Comparison of ENCODE assay signal across 19 mouse cellular contexts in genomic region chr4:82608768-82609610, GRCm38 (mm10).
DNase-seq lines count a peak whose midpoint lies in the region; ATAC-seq and TF ChIP-seq lines count a peak whose summit lies in the region.
"Had no signal": no experiment of that assay in that cellular context is flagged by ENCODE, and none has a peak within 500 bp of the region (broad histone marks: within the 10 kb centered on the region; RNA-seq: fewer than 3 reads in every experiment).

No protein-coding gene starts in this region.

- H3K4me3 ChIP-seq in kidney, adult 2 months (ENCODE audit: insufficient read depth, low read depth, low read length): no peak overlapping the region
- no peak overlapping the region for H3K4me3 ChIP-seq in lung, embryonic 15.5 days
- no peak overlapping the region for H3K4me3 ChIP-seq in embryonic facial prominence, embryonic 14.5 days (ENCODE audit: low read depth, low read length)
- H3K4me3 ChIP-seq in myocyte: no peak overlapping the region
- H3K4me3 ChIP-seq: embryonic facial prominence, embryonic 13.5 days; limb, embryonic 10.5 days had no signal

- no peak overlapping the region for H3K27ac ChIP-seq in kidney, adult 2 months (ENCODE audit: insufficient read depth, low read depth, low read length)
- peak overlapping the region; percentile 54 for H3K27ac ChIP-seq in lung, embryonic 15.5 days
- no peak overlapping the region for H3K27ac ChIP-seq in embryonic facial prominence, embryonic 14.5 days (replicated peaks; ENCODE audit: low read depth, low read length)
- H3K27ac ChIP-seq: embryonic facial prominence, embryonic 13.5 days; limb, embryonic 10.5 days had no signal

- WGBS in kidney, adult 2 months: 39% methylated on average over 9 of the region's 9 CpGs
- WGBS in lung, embryonic 15.5 days: 55% methylated on average over 9 of the region's 9 CpGs
- 43% methylated on average over 9 of the region's 9 CpGs for WGBS in embryonic facial prominence, embryonic 14.5 days

- H3K36me3 ChIP-seq in kidney, adult 2 months (ENCODE audit: control insufficient read depth, insufficient read depth, low read length): no peaks in the 10 kb centered on the region
- no peaks in the 10 kb centered on the region for H3K36me3 ChIP-seq in lung, embryonic 15.5 days
- H3K36me3 ChIP-seq in embryonic facial prominence, embryonic 14.5 days (ENCODE audit: control insufficient read depth, insufficient read depth, low read length): no peaks in the 10 kb centered on the region
- no peaks in the 10 kb centered on the region for H3K36me3 ChIP-seq in myocyte (ENCODE audit: control insufficient read depth, insufficient read depth)
- H3K36me3 ChIP-seq: embryonic facial prominence, embryonic 13.5 days; limb, embryonic 10.5 days had no signal

- no peak for ATAC-seq in lung, embryonic 15.5 days (ENCODE audit: borderline replicate concordance, extremely low read depth, low FRiP score, low TSS enrichment)
- no peak for ATAC-seq in embryonic facial prominence, embryonic 14.5 days (ENCODE audit: low read depth)
- ATAC-seq: activated CD4-positive, CD25-positive, alpha-beta regulatory T cell, adult 4 months; forebrain, postnatal 0 days; liver, postnatal 0 days; midbrain, embryonic 16.5 days had no signal

- no peaks in the 10 kb centered on the region for H3K4me1 ChIP-seq in kidney, adult 2 months (ENCODE audit: control insufficient read depth, insufficient read depth, low read length)
- peaks cover 22% of the 10 kb centered on the region for H3K4me1 ChIP-seq in lung, embryonic 15.5 days
- peaks cover 30% of the 10 kb centered on the region for H3K4me1 ChIP-seq in embryonic facial prominence, embryonic 14.5 days (ENCODE audit: control insufficient read depth, insufficient read depth, low read length)

- H3K27me3 ChIP-seq in kidney, adult 2 months (replicated peaks; ENCODE audit: control insufficient read depth, insufficient read depth, low read length): no peaks in the 10 kb centered on the region
- no peaks in the 10 kb centered on the region for H3K27me3 ChIP-seq in lung, embryonic 15.5 days
- H3K27me3 ChIP-seq in embryonic facial prominence, embryonic 14.5 days (replicated peaks; ENCODE audit: control insufficient read depth, insufficient read depth, low read length): no peaks in the 10 kb centered on the region
- H3K27me3 ChIP-seq in myocyte (ENCODE audit: control insufficient read depth, insufficient read depth, insufficient read length): no peaks in the 10 kb centered on the region
- H3K27me3 ChIP-seq: embryonic facial prominence, embryonic 13.5 days had no signal

- peak; percentile 25 for DNase-seq in kidney, adult 2 months
- no peak for DNase-seq in kidney, postnatal 10 days
- no peak for DNase-seq in lung, adult 18-20 months
- DNase-seq in embryonic facial prominence, embryonic 14.5 days (ENCODE audit: low spot score): peak; percentile 77
- no peak for DNase-seq in layer of hippocampus, postnatal 36 days
- DNase-seq: adrenal gland, postnatal 10 days; cerebellum, adult 9-11 months; forebrain, postnatal 0 days; kidney, adult 11 months; layer of hippocampus, adult 9-11 months; liver, postnatal 0 days; retina, postnatal 1 day; right cerebral cortex, postnatal 4 days had no signal

- no peak overlapping the region for H3K9ac ChIP-seq in lung, embryonic 15.5 days
- H3K9ac ChIP-seq in embryonic facial prominence, embryonic 14.5 days (ENCODE audit: low read depth, low read length): no peak overlapping the region
- H3K9ac ChIP-seq: embryonic facial prominence, embryonic 13.5 days; forebrain, postnatal 0 days; liver, postnatal 0 days had no signal

- H3K4me2 ChIP-seq in lung, embryonic 15.5 days: no peak overlapping the region
- no peak overlapping the region for H3K4me2 ChIP-seq in embryonic facial prominence, embryonic 14.5 days (ENCODE audit: low read depth, low read length)
- H3K4me2 ChIP-seq in myocyte (ENCODE audit: low read depth): peak overlapping the region; percentile 48
- H3K4me2 ChIP-seq: embryonic facial prominence, embryonic 13.5 days had no signal

- H3ac ChIP-seq in myocyte (ENCODE audit: control insufficient read depth, insufficient read length): no peak overlapping the region

- H3K9me3 ChIP-seq in lung, embryonic 15.5 days: no peaks in the 10 kb centered on the region
- no peaks in the 10 kb centered on the region for H3K9me3 ChIP-seq in embryonic facial prominence, embryonic 14.5 days (ENCODE audit: control insufficient read depth, low read length)
- H3K9me3 ChIP-seq: embryonic facial prominence, embryonic 13.5 days; limb, embryonic 10.5 days had no signal

- no peak for TF ChIP-seq POLR2A in kidney, adult 2 months (IDR thresholded peaks at IDR 0.05; ENCODE audit: low read depth, low read length)
- TF ChIP-seq POLR2A in myocyte (IDR thresholded peaks at IDR 0.05; ENCODE audit: insufficient read length, low read depth): no peak

- H3K79me2 ChIP-seq in myocyte (ENCODE audit: control insufficient read depth, insufficient read depth): no peaks in the 10 kb centered on the region

- TF ChIP-seq CTCF in kidney, adult 2 months (conservative IDR thresholded peaks at IDR 0.05; ENCODE audit: insufficient read depth, insufficient read length, low read depth, low read length): no peak

TF ChIP-seq in myocyte, 11 proteins besides CTCF, POLR2A, EP300 and RAD21:
- TF ChIP-seq MYOG (IDR thresholded peaks at IDR 0.05; ENCODE audit: control insufficient read depth in 1 of 3, insufficient read depth in 1 of 3, insufficient read length in 2 of 3, low read depth in 2 of 3) (no peak), TCF3 (IDR thresholded peaks at IDR 0.05; ENCODE audit: insufficient read length, low read depth) (no peak), REST (IDR thresholded peaks at IDR 0.05; ENCODE audit: insufficient read depth, insufficient read length) (no peak), SRF (IDR thresholded peaks at IDR 0.05; ENCODE audit: control insufficient read depth, insufficient read length, low read depth) (no peak), POLR2AphosphoS2 (IDR thresholded peaks at IDR 0.05; ENCODE audit: insufficient read length, low read depth) (no peak), MAX (IDR thresholded peaks at IDR 0.05; ENCODE audit: low read depth) (no peak), MYOD1 (IDR thresholded peaks at IDR 0.05; ENCODE audit: control insufficient read depth in 1 of 3, insufficient read length in 2 of 3, low read depth in 2 of 3) (no peak), TCF12 (IDR thresholded peaks at IDR 0.05; ENCODE audit: insufficient read depth, poor library complexity, severe bottlenecking) (no peak), CEBPB (IDR thresholded peaks at IDR 0.05; ENCODE audit: insufficient read depth, poor library complexity, severe bottlenecking) (no peak), USF1 (IDR thresholded peaks at IDR 0.05; ENCODE audit: low read depth) (no peak), E2F4 (IDR thresholded peaks at IDR 0.05; ENCODE audit: insufficient read depth) (no peak)

Comparison
In these comparisons a context has a peak if more than half of its experiments do, and no peak if none do; other contexts are left out.
1. DNase-seq: peak in kidney, adult 2 months (single experiment) and embryonic facial prominence, embryonic 14.5 days (single experiment); none in kidney, postnatal 10 days (single experiment), lung, adult 18-20 months (0 of 2) and layer of hippocampus, postnatal 36 days (0 of 2).